Mouse (Mus musculus) kidney, adult 8-10 months (tissue): ENCODE measurements around the gene Wtip.
A peak's percentile ranks its signal among the peaks of the same experiment; 100 is the strongest.
"Not testable (repeated sequence)": the region's sequence is repeated elsewhere in the genome, so short reads cannot be mapped to it uniquely, and the experiment has no call there.

Experiments
- DNase-seq, 2 experiments: peaks; one replicate each; pipeline ENCODE4 v3.0.0; 2022

Gene Wtip

GRCm38 (mm10) chr7:34133117-34133762, at the start of gene Wtip:
TSS of gene Wtip (minus strand) at chr7:34133268.
- DNase-seq: peak; percentile 72 to 76

DNA sequence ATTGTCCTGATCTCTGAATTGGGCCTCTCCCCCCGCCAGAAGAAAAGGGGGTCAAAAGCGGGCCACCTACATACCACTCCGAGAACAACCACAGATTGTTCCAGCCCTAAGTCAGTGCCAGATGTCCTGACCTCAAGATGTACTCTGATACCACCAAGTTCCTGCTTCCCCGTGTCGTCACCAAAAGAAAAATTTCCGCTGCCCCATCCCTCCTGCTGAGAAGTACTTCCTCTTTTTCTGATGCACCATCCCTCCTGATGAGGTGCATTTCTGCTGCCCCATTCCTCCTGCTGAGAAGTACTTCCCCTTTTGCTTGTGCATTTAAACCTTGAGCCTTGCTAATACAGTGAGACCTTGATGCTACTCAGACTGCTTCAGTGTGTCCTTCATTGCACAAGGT, 43.2 kb upstream of the Wtip start:
- DNase-seq: not testable (repeated sequence)

DNA sequence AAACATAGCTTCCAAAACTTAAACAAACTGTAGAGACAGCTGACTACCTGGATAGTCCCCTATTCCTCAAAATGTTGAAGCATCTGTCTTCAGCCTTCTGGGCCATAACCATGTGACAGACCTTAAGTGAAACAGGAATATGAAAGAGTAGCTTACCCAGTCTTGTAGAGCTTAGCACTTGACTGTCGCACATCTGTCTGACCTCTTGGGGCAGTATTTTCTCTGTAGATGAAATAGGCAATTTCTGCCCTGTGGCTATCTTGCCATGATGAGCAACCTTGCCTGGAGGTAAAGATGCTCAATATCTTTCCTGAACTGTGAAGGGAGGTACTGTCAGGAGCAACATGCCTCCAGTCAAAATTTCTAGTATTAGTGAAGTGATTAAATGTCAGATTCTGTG, 39.2 kb upstream of the Wtip start:
- no peak for DNase-seq

GRCm38 (mm10) chr7:34169454-34169853, 36.4 kb upstream of the Wtip start, which contains the start of gene Uba2:
TSS of gene Uba2 (minus strand) at chr7:34169599.
- DNase-seq: no peak

DNA sequence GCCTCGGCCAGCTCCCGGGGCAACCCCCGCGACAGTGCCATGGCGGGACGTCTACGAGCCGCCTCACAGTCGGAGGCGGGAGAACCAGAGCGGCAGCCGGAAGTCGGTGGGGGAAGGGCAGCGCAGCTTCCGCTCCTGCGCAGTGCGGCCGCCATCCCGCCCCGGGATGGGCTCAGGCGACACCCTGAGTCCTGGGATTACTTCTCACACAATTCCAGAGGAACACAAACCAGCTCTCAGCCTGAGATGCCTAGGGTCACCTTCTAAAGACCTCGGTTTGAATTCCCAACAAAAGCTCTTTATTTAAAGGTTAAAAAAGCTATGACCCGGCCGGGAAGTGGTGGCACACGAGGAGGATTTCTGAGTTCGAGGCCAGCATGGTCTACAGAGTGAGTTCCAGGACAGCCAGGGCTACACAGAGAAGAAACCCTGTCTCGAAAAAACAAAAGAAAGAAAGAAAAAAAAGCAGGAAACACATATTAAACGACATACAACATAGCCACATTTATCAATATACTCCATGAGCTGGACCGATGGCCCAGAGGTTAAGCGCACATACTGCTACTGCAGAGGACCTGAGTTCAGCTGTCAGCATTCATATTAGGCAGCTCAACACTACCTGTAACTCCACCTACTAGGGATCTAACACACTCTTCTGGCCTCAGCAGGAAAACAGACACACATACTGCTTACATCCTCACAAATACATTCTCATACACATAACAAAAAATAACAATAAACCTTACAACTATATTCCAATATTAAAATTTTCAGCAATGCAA, 35.6 kb upstream of the Wtip start:
- DNase-seq: peak; percentile 89 to 94

DNA sequence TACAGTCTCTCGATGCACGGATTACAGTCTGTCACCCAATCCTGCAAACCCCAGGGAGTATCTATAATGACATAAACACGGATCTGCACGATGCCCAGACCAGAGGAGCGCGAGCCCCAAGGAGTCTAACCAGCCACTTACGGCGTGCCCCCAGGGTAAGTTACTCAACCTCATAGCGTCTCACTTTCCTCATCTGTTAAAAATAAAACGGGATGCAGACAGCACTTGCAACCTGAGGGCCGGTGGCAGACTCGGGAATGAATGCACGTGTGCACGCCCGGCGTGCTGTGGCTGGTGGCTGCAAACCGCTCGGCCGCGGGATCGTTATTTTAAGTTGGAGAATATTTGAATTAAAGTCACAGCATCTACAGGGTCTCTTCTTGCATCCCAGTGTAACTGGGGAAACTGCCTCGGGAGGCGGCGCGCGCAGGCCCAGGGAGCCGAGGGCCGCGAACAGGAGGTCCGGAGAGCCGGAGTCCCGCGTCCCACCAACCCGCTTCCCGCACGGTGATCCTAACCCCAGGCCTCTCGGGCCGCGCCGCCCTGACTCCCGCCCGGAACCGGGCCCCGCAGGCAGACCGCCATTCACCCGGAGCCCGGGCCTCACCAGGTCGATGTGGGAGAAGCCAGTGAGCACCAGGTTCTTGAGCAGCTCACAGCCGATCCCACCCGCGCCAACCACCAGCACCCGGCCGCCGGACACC, 34.9 kb upstream of the Wtip start:
- peak; percentile 13 to 17 for DNase-seq

- no peak for DNase-seq
These were observed 33.8 kb upstream of the Wtip start for GRCm38 (mm10) chr7:34166850-34167249.

- DNase-seq: no peak
These were observed 32.9 kb upstream of the Wtip start for GRCm38 (mm10) chr7:34165999-34166398.

DNA sequence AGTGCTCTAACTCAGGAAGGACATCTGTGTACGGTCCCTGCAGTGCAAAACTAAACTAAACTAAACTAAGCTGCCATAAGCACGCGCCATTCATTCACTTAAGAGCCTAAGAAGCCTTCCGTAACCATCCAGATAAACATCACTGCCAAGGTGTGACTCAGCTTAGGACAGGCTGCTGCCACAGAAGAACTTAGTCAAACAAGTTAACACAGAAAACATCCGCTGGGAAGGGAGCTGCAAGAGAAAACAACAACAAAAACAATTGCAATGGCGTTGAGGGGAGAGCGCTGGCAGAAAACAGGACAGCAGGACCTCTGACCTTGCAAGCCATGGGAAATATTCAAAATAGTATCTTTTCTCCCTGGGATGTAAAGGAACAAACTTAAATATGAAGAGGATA, 31.6 kb upstream of the Wtip start:
- DNase-seq: no peak

GRCm38 (mm10) chr7:34159167-34159566, 26.1 kb upstream of the Wtip start:
- DNase-seq: no peak

DNA sequence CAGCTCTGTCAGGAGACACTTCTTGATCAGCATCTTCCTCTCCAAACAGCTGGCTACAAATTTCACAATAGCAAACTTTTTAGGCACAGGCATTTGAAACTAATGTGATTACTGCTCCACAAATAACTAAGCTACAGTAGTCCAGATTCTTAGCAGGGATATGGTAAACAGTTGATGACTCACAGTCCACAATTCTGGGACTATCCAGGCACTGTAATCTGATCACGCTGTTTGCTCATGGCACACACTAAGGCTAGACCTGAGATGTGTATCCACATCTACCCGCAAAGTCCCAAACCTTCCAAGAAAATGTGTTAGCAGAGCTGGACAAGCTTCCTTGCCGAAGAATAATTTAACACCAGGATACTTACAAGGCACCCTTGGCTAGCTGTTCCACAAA, 24.9 kb upstream of the Wtip start:
- no peak for DNase-seq

- DNase-seq: no peak
These were observed 14.1 kb upstream of the Wtip start for GRCm38 (mm10) chr7:34147193-34147592.

DNA sequence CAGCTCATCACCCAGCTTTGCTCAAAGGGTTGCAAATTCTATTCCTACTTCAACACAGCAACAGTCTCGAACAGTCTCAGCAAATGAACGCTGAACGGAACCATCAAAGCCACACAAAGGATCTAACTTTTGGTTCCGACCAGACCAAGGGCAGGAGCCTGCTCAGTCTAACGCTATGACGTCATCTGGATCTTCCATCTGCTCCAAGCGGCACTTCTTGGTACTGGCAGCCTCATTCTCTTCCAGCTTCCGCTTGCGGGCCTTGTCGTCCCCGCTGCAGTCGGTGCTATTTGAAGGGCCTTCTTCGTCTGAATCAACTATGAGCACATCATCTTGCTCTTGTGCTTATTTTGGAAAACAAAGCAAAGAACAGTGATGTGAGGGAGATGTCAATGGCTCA, 8.1 kb upstream of the Wtip start:
- no peak for DNase-seq

GRCm38 (mm10) chr7:34139493-34139892, 6.4 kb upstream of the Wtip start:
- DNase-seq: no peak

DNA sequence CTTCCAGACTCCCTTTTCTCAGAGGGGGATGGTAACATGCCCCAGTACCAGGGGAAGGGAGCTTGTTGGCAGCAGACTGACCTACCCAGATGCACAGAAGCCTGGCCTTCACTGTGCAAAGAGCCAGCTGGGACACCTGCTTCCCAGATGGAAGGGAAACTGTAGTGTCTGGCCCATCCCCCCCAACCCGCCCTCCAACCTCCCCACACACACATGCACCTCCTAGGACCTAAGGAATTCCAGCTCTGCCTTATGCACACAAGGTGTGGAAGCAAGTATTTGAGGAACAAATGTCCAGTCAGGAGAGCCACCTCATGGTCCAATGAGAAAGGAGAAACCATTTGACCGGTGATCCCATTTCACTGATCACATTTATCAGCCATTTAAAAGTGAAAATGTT, 1.3 kb upstream of the Wtip start:
- DNase-seq: no peak

DNA sequence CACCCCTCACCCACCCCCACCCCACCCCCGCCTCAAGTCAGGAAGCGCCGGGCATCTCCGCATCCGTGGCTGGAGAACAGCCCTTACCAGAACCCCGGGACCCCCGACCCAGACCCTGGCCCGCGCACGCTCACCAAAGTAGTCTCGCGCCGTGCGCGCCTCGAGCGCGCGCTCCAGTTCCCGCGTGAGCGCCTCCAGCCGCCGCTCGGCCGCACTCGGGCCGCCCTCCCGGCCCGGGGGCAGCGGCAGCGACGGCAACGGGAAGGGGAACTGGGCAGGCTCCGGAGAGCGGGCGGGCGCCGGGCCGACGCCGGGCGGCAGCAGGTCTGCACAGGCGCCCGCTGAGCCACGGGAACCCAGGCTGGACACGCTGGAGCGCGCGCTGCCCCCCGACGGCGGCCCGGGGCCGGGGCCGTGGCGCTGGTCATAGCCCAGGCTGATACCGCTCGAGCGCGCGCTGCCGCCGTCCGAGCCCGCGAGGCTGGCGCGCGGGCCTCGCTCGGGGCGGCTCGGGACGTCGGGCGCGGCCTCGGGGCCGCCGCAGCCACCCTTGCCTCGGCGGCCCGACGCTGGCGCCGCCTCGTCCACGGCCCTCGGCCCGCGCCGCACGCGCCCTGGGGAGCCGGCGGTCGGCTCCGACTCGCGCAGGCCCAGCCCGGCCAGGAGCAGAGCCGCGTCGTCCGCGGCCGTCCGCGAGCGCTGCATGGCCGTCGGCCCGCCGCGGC, 551 bp downstream of the Wtip start:
- peak in 1 of 2 experiments; percentile 7 for DNase-seq

DNA sequence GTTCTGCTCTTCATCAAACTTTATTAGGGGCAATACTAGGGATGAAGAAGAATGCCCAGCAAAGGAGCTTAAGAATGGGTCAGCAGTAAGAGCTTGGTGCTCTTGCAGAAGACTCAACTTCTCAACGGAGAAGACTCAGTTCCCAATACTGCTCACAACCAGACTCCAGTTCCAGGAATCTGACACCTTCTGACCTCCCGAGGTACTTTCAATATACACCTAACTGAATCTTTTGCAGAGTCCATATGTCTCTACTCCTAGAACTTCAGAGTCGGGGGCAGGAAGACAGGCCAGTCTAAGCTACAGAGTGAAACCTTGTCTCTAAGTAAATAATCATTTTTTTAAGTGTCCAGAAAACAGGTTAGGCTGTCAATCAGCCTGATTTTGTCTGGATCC, 1.1 kb downstream of the Wtip start:
- DNase-seq: no peak

DNA sequence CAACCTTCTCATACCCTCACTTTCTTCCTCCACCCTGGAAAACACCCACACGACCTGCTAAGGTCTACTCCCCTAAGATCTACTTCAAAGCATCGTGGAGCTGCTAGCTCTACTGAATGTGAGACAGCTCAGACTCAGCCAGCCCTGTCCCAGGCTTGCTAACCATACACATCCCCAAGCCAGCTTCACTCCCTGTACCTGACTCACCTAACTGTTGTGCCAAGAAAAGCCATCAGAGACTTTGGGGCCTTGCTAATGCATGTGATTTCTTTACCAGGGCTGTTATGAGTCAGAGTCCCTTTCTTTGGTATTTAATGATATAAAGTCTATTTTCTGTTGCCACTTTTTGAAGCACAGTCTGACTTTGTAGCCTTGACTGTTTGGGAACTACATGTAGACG, 1.9 kb downstream of the Wtip start:
- no peak for DNase-seq

DNA sequence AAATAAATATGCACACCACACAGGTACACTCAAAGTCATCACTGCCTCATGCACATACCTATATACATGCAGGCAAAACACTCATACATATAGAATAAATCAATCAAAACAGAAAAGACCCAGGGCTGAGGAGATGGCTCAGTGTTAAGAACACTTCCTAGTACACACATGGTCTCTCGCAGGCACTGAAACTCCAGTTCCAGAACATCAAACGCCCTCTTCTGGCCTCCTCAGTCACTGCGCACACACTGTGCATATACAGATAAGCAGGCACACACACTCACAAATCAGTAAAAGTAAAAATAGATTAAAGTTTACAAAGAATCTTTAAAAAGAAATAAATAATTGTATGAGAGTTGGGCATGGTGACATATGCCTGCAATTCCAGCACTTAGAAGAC, 6.8 kb downstream of the Wtip start:
- DNase-seq: no peak

DNA sequence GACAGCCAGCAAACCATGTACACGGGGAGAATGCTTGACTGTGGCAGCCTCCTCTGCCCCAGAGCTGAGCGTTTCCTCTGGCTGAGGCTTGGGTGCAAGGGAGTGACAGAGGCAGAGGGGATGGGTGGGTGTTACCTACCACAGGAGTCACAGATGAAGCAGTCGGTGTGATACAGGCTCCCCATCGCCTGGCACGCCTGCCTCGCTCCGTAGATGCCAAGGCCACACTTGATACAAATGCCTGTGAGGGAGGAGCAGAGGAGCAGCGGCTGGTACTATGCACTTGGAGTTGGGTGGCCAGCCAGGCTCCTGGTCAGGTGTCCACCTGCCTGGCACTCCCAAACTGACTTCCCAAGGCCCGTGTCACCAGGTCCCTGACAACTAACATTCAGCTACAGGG, 7.7 kb downstream of the Wtip start:
- DNase-seq: no peak

GRCm38 (mm10) chr7:34122987-34123720, 9.9 kb downstream of the Wtip start:
- peak in 1 of 2 experiments; percentile 6 for DNase-seq

DNA sequence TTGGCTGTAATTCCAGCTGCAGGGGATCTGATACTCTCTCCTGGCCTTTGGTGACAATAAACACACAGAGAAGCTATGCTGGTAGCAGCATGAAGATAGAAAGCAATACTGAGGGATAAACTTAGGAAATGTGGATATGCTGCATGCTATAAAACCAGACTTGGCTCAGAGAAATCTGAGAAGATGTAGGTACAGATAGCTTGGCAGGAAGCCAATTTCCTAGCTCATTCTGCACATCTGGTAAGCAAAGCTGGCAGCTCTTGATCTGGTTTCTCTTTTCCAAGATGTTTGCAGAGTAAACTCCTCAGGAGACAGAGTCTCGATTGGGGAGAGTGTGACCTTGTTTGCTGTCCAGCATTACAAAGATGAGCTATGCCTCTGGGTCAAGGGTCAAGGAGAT, 12.4 kb downstream of the Wtip start:
- not testable (repeated sequence) for DNase-seq
